Mouse (Mus musculus): ENCODE results near the gene Aacs.
"Not testable (repeated sequence)": the region's sequence is repeated elsewhere in the genome, so short reads cannot be mapped to it uniquely, and the experiment has no call there.

Gene Aacs

GRCm38 (mm10) chr5:125475601-125476285, at the start of gene Aacs:
TSS of gene Aacs (plus strand) at chr5:125475814.
- peak; percentile 97 for DNase-seq

- DNase-seq = no peak
These were observed 49.3 kb upstream of the Aacs start for GRCm38 (mm10) chr5:125426343-125426742.

GRCm38 (mm10) chr5:125432324-125432723, 43.3 kb upstream of the Aacs start:
- DNase-seq = not testable (repeated sequence)

GRCm38 (mm10) chr5:125433793-125434337, 41.7 kb upstream of the Aacs start, which contains the start of gene Dhx37:
TSS of gene Dhx37 (minus strand) at chr5:125434121.
- DNase-seq = peak; percentile 95

- DNase-seq = not testable (repeated sequence)
These were observed 41.3 kb upstream of the Aacs start for GRCm38 (mm10) chr5:125434347-125434746.

GRCm38 (mm10) chr5:125440583-125441233, 34.9 kb upstream of the Aacs start:
- DNase-seq = no peak

GRCm38 (mm10) chr5:125441234-125442114, 34.1 kb upstream of the Aacs start, which contains the start of gene Bri3bp:
TSS of gene Bri3bp (plus strand) at chr5:125441568.
- peak; percentile 66 for DNase-seq

- DNase-seq = no peak
These were observed 33.2 kb upstream of the Aacs start for GRCm38 (mm10) chr5:125442136-125442995.

GRCm38 (mm10) chr5:125443335-125443734, 32.3 kb upstream of the Aacs start:
- no peak for DNase-seq

- no peak for DNase-seq
These were observed 31.7 kb upstream of the Aacs start for GRCm38 (mm10) chr5:125443915-125444314.

- DNase-seq = no peak
These were observed 31.1 kb upstream of the Aacs start for GRCm38 (mm10) chr5:125444554-125444953.

- DNase-seq = no peak
These were observed 29.3 kb upstream of the Aacs start for GRCm38 (mm10) chr5:125446344-125446743.

- DNase-seq = no peak
These were observed 27.6 kb upstream of the Aacs start for GRCm38 (mm10) chr5:125448026-125448425.

GRCm38 (mm10) chr5:125448631-125449030, 27.0 kb upstream of the Aacs start:
- no peak for DNase-seq

GRCm38 (mm10) chr5:125449306-125449705, 26.3 kb upstream of the Aacs start:
- DNase-seq = no peak

- no peak for DNase-seq
These were observed 23.0 kb upstream of the Aacs start for GRCm38 (mm10) chr5:125452573-125452972.

- DNase-seq = no peak
These were observed 19.5 kb upstream of the Aacs start for GRCm38 (mm10) chr5:125456100-125456499.

GRCm38 (mm10) chr5:125457538-125457937, 18.1 kb upstream of the Aacs start:
- no peak for DNase-seq

- no peak for DNase-seq
These were observed 15.0 kb upstream of the Aacs start for GRCm38 (mm10) chr5:125460574-125460973.

- DNase-seq = no peak
These were observed 13.7 kb upstream of the Aacs start for GRCm38 (mm10) chr5:125461868-125462445.

GRCm38 (mm10) chr5:125465192-125465591, 10.4 kb upstream of the Aacs start:
- DNase-seq = no peak

GRCm38 (mm10) chr5:125465701-125466106, 9.9 kb upstream of the Aacs start:
- DNase-seq = peak; percentile 98
